Mouse (Mus musculus) intestine, postnatal 0 days (tissue): ENCODE measurements around the gene Tnn. TPM values are rescaled to one million over a fixed set of nuclear protein-coding genes. Genes with fewer than 3 reads are reported as not detected.

Experiments
- ATAC-seq: fragments of 200-750 bp; cut with Nextera tagmentation; 2 replicates; pipeline ENCODE4 v1.8.0; 2017; ENCODE audit warnings: mild to moderate bottlenecking, moderate TSS enrichment, moderate library complexity
- H3K27ac ChIP-seq: fragments of 300-500 bp; sonication (generic); 2 replicates; pipeline ENCODE4 v1.5.1; 2014; ENCODE audit warnings: mild to moderate bottlenecking, low read depth, low read length, moderate library complexity
- H3K27me3 ChIP-seq: fragments of 300-500 bp; sonication (generic); replicated peaks from 2 replicates; pipeline ENCODE4 v1.6.1; 2014; ENCODE audit warnings: low read length, mixed read lengths; ENCODE audit not compliant: control insufficient read depth, insufficient read depth
- H3K36me3 ChIP-seq: fragments of 300-500 bp; sonication (generic); 2 replicates; pipeline ENCODE4 v1.6.1; 2014; ENCODE audit warnings: mild to moderate bottlenecking, moderate library complexity; ENCODE audit not compliant: control insufficient read depth, insufficient read depth
- H3K4me1 ChIP-seq: fragments of 300-500 bp; sonication (generic); replicated peaks from 2 replicates; pipeline ENCODE4 v1.6.1; 2014; ENCODE audit warnings: antibody characterized with exemption, low read length, mixed read lengths; ENCODE audit not compliant: control insufficient read depth, insufficient read depth
- H3K4me2 ChIP-seq: fragments of 300-500 bp; sonication (generic); replicated peaks from 2 replicates; pipeline ENCODE4 v1.6.1; 2014; ENCODE audit warnings: low read depth, mild to moderate bottlenecking, moderate library complexity
- H3K4me3 ChIP-seq: fragments of 300-500 bp; sonication (generic); 2 replicates; pipeline ENCODE4 v1.5.1; 2014; ENCODE audit warnings: low read depth, low read length
- H3K9ac ChIP-seq: fragments of 300-500 bp; sonication (generic); 2 replicates; pipeline ENCODE4 v1.6.1; 2014; ENCODE audit warnings: mild to moderate bottlenecking, low read depth, low read length
- H3K9me3 ChIP-seq: fragments of 300-500 bp; sonication (generic); 2 replicates; pipeline ENCODE4 v1.6.1; 2016; ENCODE audit warnings: mixed run types; ENCODE audit not compliant: control insufficient read depth
- CTCF ChIP-seq: sonication (generic); IDR thresholded peaks from 2 replicates; pipeline ENCODE4 v1.5.1; 2016; ENCODE audit warnings: low read depth, mild to moderate bottlenecking, control low read depth, antibody characterized with exemption, moderate library complexity
- WGBS: fragments of 180-500 bp; shearing (Covaris S2); extraction: QIAGEN DNeasy Blood & Tissue Kit; methylation state at CpG from one replicate; pipeline ENCODE4 v1.1.7; 2014; 5-methylcytosine and 5-hydroxymethylcytosine counted together
- polyA plus RNA-seq: library from polyadenylated mRNA; unstranded; fragments of >200 nt; fragmentation: Nextera tagmentation; extraction: Ambion mirVana; gene quantifications from 2 replicates; pipeline ENCODE4 v1.2.1, GENCODE M21; 2015

The Tnn gene
- polyA plus RNA-seq, 1 experiment from 2014 or later = 1.9 TPM

GRCm38 (mm10) chr1:160166600-160166999 is 13.2 kb upstream of the Tnn start:
- Histone ChIP-seq H3K27me3 (no peaks in the 10 kb centered on the region), H3K4me2 (no peak overlapping the region), H3K4me3 (no peak overlapping the region), H3K27ac (no peak overlapping the region), H3K4me1 (no peaks in the 10 kb centered on the region), H3K9ac (no peak overlapping the region), H3K9me3 (no peaks in the 10 kb centered on the region), H3K36me3 (no peaks in the 10 kb centered on the region)
- ATAC-seq = no peak
- no peak for TF ChIP-seq CTCF
- 69% methylated on average over 4 of the region's 5 CpGs for WGBS

- Histone ChIP-seq H3K9ac (no peak overlapping the region), H3K36me3 (no peaks in the 10 kb centered on the region), H3K9me3 (no peaks in the 10 kb centered on the region), H3K27me3 (no peaks in the 10 kb centered on the region), H3K4me1 (no peaks in the 10 kb centered on the region), H3K4me2 (no peak overlapping the region), H3K4me3 (no peak overlapping the region), H3K27ac (no peak overlapping the region)
- no peak for ATAC-seq
- 95% methylated on average over 2 of the region's 2 CpGs for WGBS
- no peak for TF ChIP-seq CTCF
These were observed 4.8 kb upstream of the Tnn start for GRCm38 (mm10) chr1:160158190-160158589.

GRCm38 (mm10) chr1:160150726-160151125 is 2.7 kb downstream of the Tnn start:
- no peak overlapping the region for H3K27ac ChIP-seq
- no peaks in the 10 kb centered on the region for H3K4me1 ChIP-seq
- no peak overlapping the region for H3K4me3 ChIP-seq
- H3K27me3 ChIP-seq = no peaks in the 10 kb centered on the region
- H3K9me3 ChIP-seq = no peaks in the 10 kb centered on the region
- 64% methylated on average over 3 of the region's 3 CpGs for WGBS
- no peak overlapping the region for H3K4me2 ChIP-seq
- no peak overlapping the region for H3K9ac ChIP-seq
- TF ChIP-seq CTCF = no peak
- no peaks in the 10 kb centered on the region for H3K36me3 ChIP-seq
- no peak for ATAC-seq

DNA sequence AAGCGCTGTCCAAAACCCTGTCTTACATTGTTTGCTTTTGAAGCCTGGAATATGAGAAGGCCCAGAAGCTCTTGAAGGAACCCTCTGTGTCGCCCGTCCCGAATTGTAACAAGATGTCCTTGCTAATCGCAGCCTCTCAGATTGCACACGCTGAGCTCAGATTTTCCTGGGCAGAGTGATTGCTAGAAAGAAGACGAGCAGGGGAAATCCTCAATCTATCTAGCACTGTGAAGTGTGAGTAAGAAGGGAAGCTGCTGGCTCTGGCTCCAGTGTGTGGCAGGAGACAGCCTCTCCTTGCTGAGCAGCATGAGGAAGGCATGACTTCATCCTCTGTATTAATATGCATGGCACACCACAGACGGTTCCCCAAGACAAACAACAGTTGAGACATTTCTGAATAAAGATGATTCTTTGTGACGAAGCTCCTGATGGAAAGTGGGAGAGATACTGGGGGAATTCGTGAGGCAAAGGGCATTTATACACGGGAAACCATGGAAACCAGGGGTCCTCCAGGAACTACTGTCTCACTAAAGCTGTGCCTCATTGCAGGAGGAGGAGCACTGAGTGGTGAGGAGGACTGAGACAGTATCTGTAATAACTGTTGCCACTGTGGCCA is 4.0 kb downstream of the Tnn start:
- Histone ChIP-seq H3K27ac (no peak overlapping the region), H3K4me1 (no peaks in the 10 kb centered on the region), H3K4me2 (no peak overlapping the region), H3K4me3 (no peak overlapping the region), H3K9ac (no peak overlapping the region), H3K36me3 (no peaks in the 10 kb centered on the region), H3K9me3 (no peaks in the 10 kb centered on the region), H3K27me3 (no peaks in the 10 kb centered on the region)
- no peak for TF ChIP-seq CTCF
- no peak for ATAC-seq
- WGBS = 66% methylated on average over 11 of the region's 11 CpGs

DNA sequence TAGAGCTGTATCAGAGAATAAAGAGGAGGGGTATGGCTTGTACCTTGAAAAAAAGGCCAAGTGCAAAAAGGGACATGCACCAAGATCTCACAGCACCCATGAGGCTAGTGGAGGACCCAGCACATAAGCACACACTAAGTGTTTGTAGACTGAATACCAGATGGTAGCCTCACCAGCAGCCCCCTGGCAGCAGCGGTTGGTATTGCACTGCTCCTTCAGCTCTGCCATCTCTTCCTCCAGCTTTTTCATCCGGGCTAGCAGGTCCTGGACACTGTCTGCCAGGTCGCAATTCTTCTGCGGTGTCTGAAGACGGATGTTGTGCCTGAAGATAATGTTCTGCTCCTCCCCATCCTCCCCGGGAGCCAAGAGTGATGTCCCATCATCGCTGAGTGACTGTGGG is 6.1 kb downstream of the Tnn start:
- Histone ChIP-seq H3K4me1 (no peaks in the 10 kb centered on the region), H3K27ac (no peak overlapping the region), H3K4me2 (no peak overlapping the region), H3K9ac (no peak overlapping the region), H3K9me3 (no peaks in the 10 kb centered on the region), H3K36me3 (no peaks in the 10 kb centered on the region), H3K27me3 (no peaks in the 10 kb centered on the region), H3K4me3 (no peak overlapping the region)
- 91% methylated on average over 7 of the region's 7 CpGs for WGBS
- TF ChIP-seq CTCF = no peak
- no peak for ATAC-seq

GRCm38 (mm10) chr1:160145606-160146005 is 7.8 kb downstream of the Tnn start:
- Histone ChIP-seq H3K9ac (no peak overlapping the region), H3K36me3 (no peaks in the 10 kb centered on the region), H3K4me2 (no peak overlapping the region), H3K27me3 (no peaks in the 10 kb centered on the region), H3K4me3 (no peak overlapping the region), H3K4me1 (no peaks in the 10 kb centered on the region), H3K9me3 (no peaks in the 10 kb centered on the region), H3K27ac (no peak overlapping the region)
- no peak for TF ChIP-seq CTCF
- no peak for ATAC-seq
- WGBS = 83% methylated on average over 3 of the region's 3 CpGs

DNA sequence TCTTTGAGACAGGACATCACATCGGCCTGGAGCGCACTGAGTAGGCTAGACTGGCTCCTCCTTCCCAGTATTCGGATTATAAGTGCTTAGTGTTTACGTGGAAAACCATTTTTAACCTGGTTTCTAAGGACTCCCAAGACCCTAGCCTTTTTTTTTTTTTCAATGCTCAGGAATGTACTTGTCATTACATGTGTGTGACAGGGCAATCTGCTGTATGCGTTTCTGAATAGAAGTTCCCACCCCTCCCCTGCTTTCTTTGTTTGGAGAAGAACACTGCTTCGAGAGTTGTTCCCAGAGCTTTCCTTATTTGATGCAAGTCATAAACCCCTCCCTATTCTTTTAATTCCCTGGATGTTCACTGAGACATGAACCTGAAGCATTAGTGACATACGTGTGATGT is 9.0 kb downstream of the Tnn start:
- Histone ChIP-seq H3K4me2 (no peak overlapping the region), H3K9ac (no peak overlapping the region), H3K36me3 (no peaks in the 10 kb centered on the region), H3K27ac (no peak overlapping the region), H3K4me3 (no peak overlapping the region), H3K4me1 (no peaks in the 10 kb centered on the region), H3K27me3 (no peaks in the 10 kb centered on the region), H3K9me3 (no peaks in the 10 kb centered on the region)
- 70% methylated on average over 7 of the region's 7 CpGs for WGBS
- ATAC-seq = no peak
- no peak for TF ChIP-seq CTCF
